Mouse (Mus musculus) heart, adult 18-20 months (tissue): ENCODE results near the gene Eif5b. TPM values are rescaled to one million over a fixed set of nuclear protein-coding genes. Genes with fewer than 3 reads are reported as not detected.
"Not testable (repeated sequence)": the region's sequence is repeated elsewhere in the genome, so short reads cannot be mapped to it uniquely, and the experiment has no call there.

Experiments
- DNase-seq, 2 experiments: peaks; one replicate each; pipeline ENCODE4 v3.0.0; 2021 to 2022; ENCODE audit warnings: mixed read lengths in 1 of 2
- total RNA-seq, 2 experiments: library from RNA; stranded (reverse); gene quantifications; 2 replicates each; pipeline ENCODE4 v1.2.3; 2021

The Eif5b gene
- total RNA-seq, 2 experiments from 2014 or later: 50.2 to 54.9 TPM

DNA sequence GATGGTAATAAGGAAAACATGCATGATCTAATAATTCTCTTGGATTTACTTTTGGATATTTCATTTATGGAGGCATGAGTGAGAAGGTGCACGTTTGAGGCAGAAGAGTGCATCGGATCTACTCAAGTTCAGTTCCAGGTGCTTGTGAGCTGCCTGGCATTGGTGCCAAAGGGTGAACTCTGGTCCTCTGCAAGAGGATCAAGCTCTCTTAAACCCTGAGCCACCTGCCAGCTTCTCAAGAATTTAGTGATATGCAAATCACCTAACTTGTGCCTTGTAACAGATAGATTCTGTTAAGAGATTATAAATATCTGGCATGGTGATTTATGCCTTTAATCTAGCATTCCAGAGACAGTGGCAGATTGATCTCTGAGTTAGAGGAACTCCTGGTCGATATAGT is 5.2 kb downstream of the Eif5b start:
- no peak for DNase-seq

DNA sequence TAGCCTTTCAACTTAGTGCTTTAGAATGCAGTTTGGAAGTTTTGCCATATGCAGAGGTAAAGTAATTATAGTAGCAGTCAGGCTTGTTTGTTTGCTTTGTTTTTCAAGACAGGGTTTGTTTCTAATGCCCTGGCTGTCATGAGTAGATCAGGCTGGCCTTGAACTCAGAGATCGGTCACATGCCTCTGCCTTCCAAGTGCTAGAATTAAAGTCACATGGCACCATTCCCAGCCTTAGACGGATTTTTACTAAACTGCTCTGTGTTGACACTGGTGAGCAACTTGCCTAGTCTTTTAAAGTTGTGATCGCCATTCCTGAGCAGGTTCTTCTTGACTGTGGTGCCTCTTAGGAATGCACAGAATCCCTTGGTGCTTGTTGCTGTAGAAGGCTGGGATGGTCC is 8.9 kb downstream of the Eif5b start:
- no peak for DNase-seq

- DNase-seq: no peak
These were observed 13.8 kb downstream of the Eif5b start for GRCm38 (mm10) chr1:38011647-38012046.

DNA sequence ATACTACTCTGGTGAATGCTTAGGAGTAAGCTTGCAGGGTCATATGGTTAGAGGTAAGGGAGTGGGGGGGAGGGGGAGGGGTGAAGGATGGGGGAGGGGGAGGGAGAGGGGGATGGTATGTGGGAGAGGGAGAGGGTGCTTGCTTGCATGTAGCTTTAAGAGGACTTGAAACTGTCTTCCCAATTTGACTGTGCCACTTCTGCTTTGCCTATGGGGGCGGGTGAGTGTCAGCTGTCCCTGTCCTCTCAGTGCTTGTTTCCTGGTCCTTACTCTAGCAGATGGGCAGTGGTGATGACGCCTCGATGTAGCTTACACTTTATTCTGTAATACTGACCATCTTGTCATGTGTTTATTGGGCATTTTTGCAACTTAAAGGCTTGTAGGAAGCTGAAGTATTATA is 14.3 kb downstream of the Eif5b start:
- peak in 1 of 2 experiments; percentile 41 for DNase-seq

GRCm38 (mm10) chr1:38012509-38012908 is 14.7 kb downstream of the Eif5b start:
- no peak for DNase-seq

- DNase-seq: no peak
These were observed 16.9 kb downstream of the Eif5b start for GRCm38 (mm10) chr1:38014551-38015203.

- DNase-seq: no peak
These were observed 29.5 kb downstream of the Eif5b start for GRCm38 (mm10) chr1:38027301-38027700.

- DNase-seq: no peak
These were observed 33.6 kb downstream of the Eif5b start for GRCm38 (mm10) chr1:38031391-38031790.

DNA sequence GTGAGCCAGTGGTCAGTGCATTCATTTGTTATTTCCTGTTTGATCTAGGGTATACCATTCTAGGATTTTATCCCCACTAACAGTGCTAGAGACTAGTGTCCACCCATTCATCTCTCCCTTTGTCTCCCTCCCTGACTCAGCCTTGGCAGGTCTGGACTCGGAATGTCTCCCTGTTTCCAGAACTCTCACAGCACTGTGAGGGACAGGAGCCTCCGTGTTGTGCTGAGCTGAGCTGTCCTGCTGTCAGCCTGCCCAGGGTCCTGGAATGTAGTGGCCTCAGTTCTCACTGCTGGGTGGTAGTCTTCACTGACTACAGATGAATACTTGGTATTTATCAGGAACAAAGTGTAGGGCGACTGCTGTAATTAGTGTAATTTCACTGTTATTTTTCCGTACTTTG is 37.7 kb downstream of the Eif5b start:
- DNase-seq: no peak

GRCm38 (mm10) chr1:38037375-38037774 is 39.6 kb downstream of the Eif5b start:
- DNase-seq: no peak

DNA sequence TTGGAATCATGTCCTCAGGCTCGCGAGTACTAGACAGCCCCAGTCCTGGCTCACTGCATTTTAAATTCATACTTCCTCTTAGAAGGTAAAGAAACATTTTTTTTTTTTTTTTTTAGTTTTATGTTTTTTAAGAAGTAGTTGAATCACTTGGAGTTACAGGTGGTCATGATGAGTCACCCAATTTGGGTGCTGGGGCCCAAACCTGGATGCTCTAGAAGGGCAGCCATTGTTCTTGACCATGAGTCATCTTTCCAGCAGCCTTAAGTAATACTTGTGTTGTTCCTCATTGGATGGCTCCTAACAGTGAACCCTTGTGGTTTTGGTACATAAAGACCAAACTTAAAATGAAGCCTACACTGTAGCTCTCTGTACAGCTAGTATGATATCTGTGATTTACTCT is 41.1 kb downstream of the Eif5b start:
- no peak for DNase-seq

DNA sequence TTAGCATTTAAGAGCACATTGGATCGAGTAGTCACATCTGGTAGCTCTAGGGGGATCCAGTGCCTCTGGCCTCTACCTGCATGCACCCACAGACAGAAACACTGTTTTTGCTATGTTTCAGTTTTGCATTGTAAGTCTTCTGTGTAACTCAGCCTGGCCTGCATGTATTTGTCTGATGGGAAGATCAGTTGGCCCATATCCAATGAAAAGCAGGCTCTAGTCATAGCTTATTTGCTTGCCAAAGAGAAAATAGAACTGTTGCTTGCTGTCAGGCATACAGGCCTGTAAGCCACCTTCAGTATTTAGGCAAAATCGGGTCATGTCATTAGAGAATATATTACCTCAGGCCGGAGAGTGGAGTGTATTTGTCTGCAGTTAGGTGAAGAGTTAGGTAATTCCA is 50.3 kb downstream of the Eif5b start:
- no peak for DNase-seq

DNA sequence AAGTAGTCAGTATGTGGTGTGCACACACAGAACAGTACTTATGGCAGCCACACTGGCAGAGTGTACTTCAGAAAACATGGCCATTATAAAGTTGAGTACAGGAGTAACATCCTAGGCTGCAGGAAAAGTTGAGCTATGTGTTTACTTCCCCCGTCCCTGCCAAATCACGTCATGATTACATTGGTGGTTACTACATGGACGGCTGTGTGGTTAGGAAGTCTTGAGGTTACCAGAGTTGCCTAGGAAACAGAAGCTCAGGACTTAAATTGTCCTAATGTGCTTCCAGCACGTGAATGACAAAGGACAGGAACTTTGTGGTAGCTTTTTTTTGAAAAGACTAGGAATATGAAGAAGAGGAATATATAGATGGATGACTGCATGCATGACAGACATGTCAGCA is 51.8 kb downstream of the Eif5b start:
- DNase-seq: no peak

DNA sequence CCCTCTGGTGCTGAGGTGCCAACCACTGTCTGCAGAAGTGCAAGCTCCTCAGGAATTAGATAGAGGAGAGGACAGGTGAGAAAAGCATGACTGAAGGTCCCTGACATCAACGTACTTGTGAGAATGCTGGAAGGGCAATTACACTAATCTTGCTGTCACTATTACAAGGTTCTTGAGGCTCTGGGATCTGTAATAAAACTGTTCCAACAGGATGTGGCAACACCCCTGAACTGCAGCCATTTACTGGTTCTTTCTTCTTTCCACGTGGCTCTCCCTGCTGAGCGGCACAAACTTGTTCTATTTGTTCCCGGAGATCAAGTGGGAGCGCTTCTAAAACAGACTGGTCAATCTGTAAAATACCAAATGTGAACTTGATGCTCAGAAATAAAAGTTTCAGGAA is 57.4 kb downstream of the Eif5b start:
- no peak for DNase-seq

DNA sequence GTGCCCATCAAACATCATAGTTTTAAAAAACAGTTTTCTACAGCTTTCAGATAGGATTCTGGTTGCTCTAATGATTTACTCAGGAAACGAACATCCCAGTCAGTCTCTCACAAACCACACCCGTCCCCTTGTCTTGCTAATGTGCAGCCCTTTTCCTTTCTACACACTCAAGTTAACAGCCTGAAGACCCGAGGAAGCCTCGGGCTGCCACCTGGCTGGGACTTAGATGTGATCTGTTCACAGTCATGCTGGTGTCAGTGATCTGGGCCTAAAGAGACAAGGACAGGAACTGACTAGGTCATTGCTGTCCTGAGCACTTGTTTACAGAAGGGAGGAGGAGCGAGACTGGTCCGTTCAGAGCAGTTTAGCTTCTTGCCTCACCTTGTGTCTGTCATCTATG is 60.6 kb downstream of the Eif5b start:
- no peak for DNase-seq

DNA sequence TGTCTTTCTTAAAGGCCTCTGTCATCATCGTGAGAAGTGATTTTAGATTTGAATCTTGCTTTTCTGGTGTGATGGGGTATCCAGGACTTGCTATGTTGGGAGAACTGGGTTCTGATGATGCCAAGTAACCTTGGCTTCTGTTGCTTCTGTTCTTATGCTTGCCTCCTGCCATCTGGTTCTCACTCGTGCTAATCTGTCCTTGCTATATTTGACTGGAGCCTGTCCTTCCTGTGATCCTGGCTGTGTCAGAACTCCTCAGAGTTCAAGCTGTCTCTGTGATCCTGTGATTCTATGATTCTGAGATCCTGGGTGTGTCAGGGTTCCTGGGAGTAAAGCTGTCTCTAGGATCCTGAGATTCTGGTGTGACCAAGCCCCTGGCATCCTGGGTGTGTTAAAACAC is 64.3 kb downstream of the Eif5b start:
- DNase-seq: not testable (repeated sequence)

DNA sequence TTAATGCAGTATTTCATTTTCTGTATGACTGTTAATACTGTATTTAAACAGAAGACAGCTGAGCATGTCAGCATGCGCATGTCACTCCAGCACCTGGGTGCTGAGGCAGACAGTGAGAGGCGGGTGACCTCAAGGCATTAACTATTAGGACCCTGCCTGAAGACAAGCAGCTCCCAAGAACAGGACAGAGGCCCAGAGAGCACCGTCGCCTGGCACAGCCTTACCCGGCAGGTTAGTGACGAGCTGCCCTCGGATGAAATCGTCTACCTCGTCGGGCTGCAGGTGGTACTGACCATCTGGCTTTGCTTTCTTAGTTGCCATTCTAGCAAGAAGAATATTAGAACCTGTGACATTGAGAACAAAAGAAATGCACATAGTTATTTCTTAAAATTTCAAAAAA is 69.5 kb downstream of the Eif5b start:
- DNase-seq: no peak

DNA sequence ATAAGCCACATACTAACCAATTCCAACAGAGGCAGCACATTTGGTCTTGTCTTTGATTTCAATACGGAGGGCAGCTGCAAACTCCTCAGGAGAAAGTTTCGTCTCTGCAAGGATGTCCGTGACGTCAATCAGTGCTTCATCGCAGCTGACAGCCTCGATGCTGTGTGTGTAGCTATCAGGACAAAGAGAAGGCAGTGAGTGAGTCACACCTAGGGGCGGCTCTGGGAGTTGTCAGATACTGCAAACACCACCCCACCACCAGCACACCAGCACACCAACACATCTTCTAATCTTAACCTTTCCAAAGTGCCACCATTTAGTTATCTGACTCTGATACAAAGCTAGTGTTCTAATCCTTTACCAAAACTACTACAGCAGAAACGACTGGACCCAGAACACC is 73.5 kb downstream of the Eif5b start:
- DNase-seq: no peak

DNA sequence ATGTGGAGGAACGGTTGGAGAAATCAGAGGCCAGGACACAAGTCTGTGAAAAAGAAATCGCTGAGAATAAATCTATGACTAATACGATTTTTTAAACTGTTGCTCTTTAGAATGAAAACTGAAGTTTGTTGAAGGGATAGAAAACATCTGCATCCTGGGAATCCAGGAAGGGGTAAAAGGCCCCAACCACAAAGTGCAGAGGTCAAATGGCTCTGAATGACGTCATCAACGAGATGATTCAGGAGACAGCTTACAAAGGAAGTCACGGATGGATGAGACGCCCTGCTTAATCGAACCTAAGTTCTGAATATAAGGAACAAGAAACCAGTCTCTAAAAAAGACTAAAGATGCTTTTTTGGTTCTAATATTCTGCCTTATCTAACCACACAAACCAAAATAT is 83.5 kb downstream of the Eif5b start:
- no peak for DNase-seq

GRCm38 (mm10) chr1:38103214-38103613 is 105.4 kb downstream of the Eif5b start:
- DNase-seq: no peak

- no peak for DNase-seq
These were observed 106.0 kb downstream of the Eif5b start for GRCm38 (mm10) chr1:38103813-38104212.
